ENCODE assay signal across 7 mouse cellular contexts in the genomic region with DNA sequence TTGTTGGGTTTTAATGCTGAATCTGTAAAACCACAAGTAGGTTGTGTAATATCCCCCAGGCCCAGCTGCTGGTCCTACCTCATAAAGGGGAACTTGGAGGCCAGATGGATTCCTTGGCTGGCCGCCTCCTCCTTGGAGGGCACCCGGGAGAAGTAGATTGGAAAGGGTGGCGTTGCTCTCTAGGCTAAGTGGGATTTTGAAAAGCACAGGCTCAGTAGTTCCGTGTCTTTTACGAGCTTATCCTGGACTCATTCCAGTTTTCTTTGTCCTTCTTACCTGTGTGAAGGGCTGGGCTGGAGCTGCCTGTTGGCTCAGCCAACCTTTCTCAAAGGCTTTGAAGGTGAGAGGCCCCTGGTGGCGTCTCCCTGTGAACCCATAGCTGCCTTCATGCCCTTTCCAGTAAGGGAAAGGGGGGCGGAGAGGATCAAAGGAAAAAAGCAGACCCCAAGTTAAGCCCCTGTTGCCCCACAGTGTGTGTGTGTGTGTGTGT. TPM values are rescaled to one million over a fixed set of nuclear protein-coding genes. Genes with fewer than 3 reads are reported as not detected.
DNase-seq lines count a peak whose midpoint lies in the region; ATAC-seq and TF ChIP-seq lines count a peak whose summit lies in the region.

No protein-coding gene starts in this region.

- H3K27ac ChIP-seq in bone marrow macrophage, adult 2 months (ENCODE audit: insufficient read depth, low read depth, low read length), result peak overlapping the region; percentile 99
- peak overlapping the region; percentile 88 for H3K27ac ChIP-seq in hindbrain, postnatal 0 days
- H3K27ac ChIP-seq in limb, embryonic 11.5 days (replicated peaks; ENCODE audit: low read depth, low read length), result peak overlapping the region; percentile 82
- peak overlapping the region; percentile 85 for H3K27ac ChIP-seq in midbrain, embryonic 13.5 days

- TF ChIP-seq CTCF in bone marrow macrophage, adult 2 months (IDR thresholded peaks at IDR 0.05; ENCODE audit: low read depth, low read length), result no peak
- TF ChIP-seq CTCF in hindbrain, postnatal 0 days (IDR thresholded peaks at IDR 0.05; ENCODE audit: low read depth), result no peak

- DNase-seq in cerebellum, postnatal 36 days, result peak; percentile 35 to 36
- peak; percentile 36 to 74 for DNase-seq in gastrocnemius, postnatal 4 days (ENCODE audit: low spot score in 2 of 2)
- DNase-seq in hindbrain, postnatal 0 days (ENCODE audit: low spot score), result peak; percentile 44
- DNase-seq in limb, embryonic 11.5 days (ENCODE audit: low spot score), result peak; percentile 56
- DNase-seq in testis, postnatal 14 days (ENCODE audit: low spot score), result peak; percentile 37

- no peaks in the 10 kb centered on the region for H3K9me3 ChIP-seq in hindbrain, postnatal 0 days (ENCODE audit: low read length)
- H3K9me3 ChIP-seq in limb, embryonic 11.5 days (ENCODE audit: control insufficient read depth, low read length), result no peaks in the 10 kb centered on the region
- H3K9me3 ChIP-seq in midbrain, embryonic 13.5 days, result no peaks in the 10 kb centered on the region

- H3K36me3 ChIP-seq in hindbrain, postnatal 0 days (ENCODE audit: insufficient read depth, low read length), result no peaks in the 10 kb centered on the region
- H3K36me3 ChIP-seq in limb, embryonic 11.5 days (ENCODE audit: control insufficient read depth, insufficient read depth, low read length), result no peaks in the 10 kb centered on the region
- H3K36me3 ChIP-seq in midbrain, embryonic 13.5 days, result no peaks in the 10 kb centered on the region

- peak; percentile 1; the same call in 1 of the 2 replicates for ATAC-seq in hindbrain, postnatal 0 days
- ATAC-seq in limb, embryonic 11.5 days (ENCODE audit: insufficient number of reproducible peaks, low FRiP score, low TSS enrichment, low read depth), result peak; percentile 58
- peak; percentile 62 for ATAC-seq in midbrain, embryonic 13.5 days

- peak overlapping the region; percentile 95 for H3K4me3 ChIP-seq in bone marrow macrophage, adult 2 months (ENCODE audit: insufficient read depth, low read length)
- H3K4me3 ChIP-seq in hindbrain, postnatal 0 days (ENCODE audit: low read length), result peak overlapping the region; percentile 44; the same call in 1 of the 2 replicates
- no peak overlapping the region for H3K4me3 ChIP-seq in limb, embryonic 11.5 days (ENCODE audit: low read depth, low read length)
- H3K4me3 ChIP-seq in midbrain, embryonic 13.5 days (replicated peaks), result peak overlapping the region; percentile 39; the same call in 1 of the 2 replicates

- H3K27me3 ChIP-seq in hindbrain, postnatal 0 days (ENCODE audit: insufficient read depth, low read length), result no peaks in the 10 kb centered on the region
- H3K27me3 ChIP-seq in limb, embryonic 11.5 days (ENCODE audit: control insufficient read depth, insufficient read depth, low read length), result no peaks in the 10 kb centered on the region
- H3K27me3 ChIP-seq in midbrain, embryonic 13.5 days, result no peaks in the 10 kb centered on the region

- TF ChIP-seq POLR2A in bone marrow macrophage, adult 2 months (IDR thresholded peaks at IDR 0.05; ENCODE audit: borderline replicate concordance, low read depth, low read length), result no peak

- 24% methylated on average over 7 of the region's 7 CpGs for WGBS in hindbrain, postnatal 0 days
- 30% methylated on average over 7 of the region's 7 CpGs for WGBS in limb, embryonic 11.5 days
- WGBS in midbrain, embryonic 13.5 days, result 47% methylated on average over 7 of the region's 7 CpGs

- H3K4me2 ChIP-seq in hindbrain, postnatal 0 days (ENCODE audit: low read depth, low read length), result peak overlapping the region; percentile 71
- H3K4me2 ChIP-seq in limb, embryonic 11.5 days (ENCODE audit: low read depth, severe bottlenecking), result peak overlapping the region; percentile 51
- H3K4me2 ChIP-seq in midbrain, embryonic 13.5 days (replicated peaks), result peak overlapping the region; percentile 59

- peaks cover 23% of the 10 kb centered on the region for H3K4me1 ChIP-seq in bone marrow macrophage, adult 2 months (ENCODE audit: control insufficient read depth, insufficient read depth, low read length)
- peaks cover 15% of the 10 kb centered on the region for H3K4me1 ChIP-seq in hindbrain, postnatal 0 days (ENCODE audit: insufficient read depth, low read length)
- H3K4me1 ChIP-seq in limb, embryonic 11.5 days (ENCODE audit: control insufficient read depth, insufficient read depth, low read length), result peaks cover 21% of the 10 kb centered on the region
- peaks cover 38% of the 10 kb centered on the region for H3K4me1 ChIP-seq in midbrain, embryonic 13.5 days (replicated peaks)

- peak overlapping the region; percentile 54; the same call in 1 of the 2 replicates for H3K9ac ChIP-seq in hindbrain, postnatal 0 days (replicated peaks; ENCODE audit: low read length)
- H3K9ac ChIP-seq in limb, embryonic 11.5 days (ENCODE audit: low read length), result peak overlapping the region; percentile 32; the same call in 1 of the 2 replicates
- peak overlapping the region; percentile 57; the same call in 1 of the 2 replicates for H3K9ac ChIP-seq in midbrain, embryonic 13.5 days (replicated peaks)

RNA-seq across cellular contexts. Expression of a gene that starts 42.4 kb away (rescaled TPM):
- 77.3 and 85.4 TPM in 2 replicates for polyA plus RNA-seq in bone marrow macrophage, adult 2 months (2012; ENCODE audit: insufficient read depth, insufficient read length, missing spikeins)
- total RNA-seq in gastrocnemius, postnatal 4 days (2021), result 10 to 100 TPM; 65.0 to 72.0 TPM
- total RNA-seq in hindbrain, postnatal 0 days (2014; rRNA removed), result 104 and 105 TPM in 2 replicates
- polyA plus RNA-seq in hindbrain, postnatal 0 days (2015; fragmentation: Nextera tagmentation; extraction: Ambion mirVana), result 166 and 168 TPM in 2 replicates
- polyA plus RNA-seq in limb, embryonic 11.5 days (2014; fragmentation: Nextera tagmentation; extraction: Ambion mirVana), result 153 and 159 TPM in 2 replicates
- 119 and 126 TPM in 2 replicates for polyA plus RNA-seq in midbrain, embryonic 13.5 days (2015; fragmentation: Nextera tagmentation; extraction: Ambion mirVana)

Comparison
In these comparisons a context has a peak if more than half of its experiments do, and no peak if none do; other contexts are left out.
1. ATAC-seq: peak in every context shown above with its lines; median percentile 62 in midbrain, embryonic 13.5 days; 58 in limb, embryonic 11.5 days; 1 in hindbrain, postnatal 0 days.